Mouse (Mus musculus) spleen, adult 2 months (tissue): ENCODE data around the gene Pgrmc2. TPM values are rescaled to one million over a fixed set of nuclear protein-coding genes. Genes with fewer than 3 reads are reported as not detected.
A peak's percentile ranks its signal among the peaks of the same experiment; 100 is the strongest.

ENCODE experiments used
- DNase-seq, 2 experiments: peaks; one replicate each; pipeline versions ENCODE4 v3.0.0 to v3.0.0-alpha.2; 2012 to 2021; ENCODE audit warnings: low spot score in 2 of 2, low read depth in 1 of 2
- H3K27ac ChIP-seq: fragments of 200-500 bp; 2 replicates; pipeline ENCODE4 v1.5.1; 2012; ENCODE audit warnings: low read length, inconsistent platforms; ENCODE audit not compliant: insufficient read depth
- H3K27me3 ChIP-seq: fragments of 200-500 bp; 2 replicates; pipeline ENCODE4 v1.6.1; 2012; ENCODE audit warnings: mild to moderate bottlenecking, moderate library complexity, low read length, inconsistent platforms; ENCODE audit not compliant: control insufficient read depth, insufficient read depth
- H3K36me3 ChIP-seq: fragments of 200-500 bp; 2 replicates; pipeline ENCODE4 v1.6.1; 2012; ENCODE audit warnings: mild to moderate bottlenecking, low read length, inconsistent platforms; ENCODE audit not compliant: control insufficient read depth, insufficient read depth
- H3K4me1 ChIP-seq: fragments of 200-500 bp; 2 replicates; pipeline ENCODE4 v1.6.1; 2011; ENCODE audit warnings: inconsistent platforms; ENCODE audit not compliant: control insufficient read depth, insufficient read depth, insufficient read length
- H3K4me3 ChIP-seq: fragments of 200-500 bp; 2 replicates; pipeline ENCODE4 v1.5.1; 2011; ENCODE audit warnings: mild to moderate bottlenecking, inconsistent platforms; ENCODE audit not compliant: insufficient read depth, insufficient read length; ENCODE audit errors: extremely low read depth
- CTCF ChIP-seq: fragments of 200-500 bp; IDR thresholded peaks from 2 replicates; pipeline ENCODE4 v1.5.1; 2011; ENCODE audit warnings: mild to moderate bottlenecking, inconsistent platforms; ENCODE audit not compliant: insufficient read depth, insufficient read length, insufficient replicate concordance; ENCODE audit errors: extremely low read depth
- POLR2A ChIP-seq: fragments of 200-500 bp; IDR thresholded peaks from 2 replicates; pipeline ENCODE4 v1.6.1; 2011; ENCODE audit warnings: low read depth, low read length, inconsistent platforms
- WGBS: fragments of 180-500 bp; shearing (Covaris S2); methylation state at CpG from one replicate; pipeline ENCODE4 v1.1.7; 2018; 5-methylcytosine and 5-hydroxymethylcytosine counted together
- polyA plus RNA-seq: library from polyadenylated mRNA; depleted of rRNA; stranded (reverse); fragments of >200 nt; gene quantifications from 2 replicates; pipeline ENCODE4 v1.2.3, GENCODE M21; 2012; rRNA removed

The Pgrmc2 gene
- polyA plus RNA-seq: 9.2 and 9.9 TPM in 2 replicates

DNA sequence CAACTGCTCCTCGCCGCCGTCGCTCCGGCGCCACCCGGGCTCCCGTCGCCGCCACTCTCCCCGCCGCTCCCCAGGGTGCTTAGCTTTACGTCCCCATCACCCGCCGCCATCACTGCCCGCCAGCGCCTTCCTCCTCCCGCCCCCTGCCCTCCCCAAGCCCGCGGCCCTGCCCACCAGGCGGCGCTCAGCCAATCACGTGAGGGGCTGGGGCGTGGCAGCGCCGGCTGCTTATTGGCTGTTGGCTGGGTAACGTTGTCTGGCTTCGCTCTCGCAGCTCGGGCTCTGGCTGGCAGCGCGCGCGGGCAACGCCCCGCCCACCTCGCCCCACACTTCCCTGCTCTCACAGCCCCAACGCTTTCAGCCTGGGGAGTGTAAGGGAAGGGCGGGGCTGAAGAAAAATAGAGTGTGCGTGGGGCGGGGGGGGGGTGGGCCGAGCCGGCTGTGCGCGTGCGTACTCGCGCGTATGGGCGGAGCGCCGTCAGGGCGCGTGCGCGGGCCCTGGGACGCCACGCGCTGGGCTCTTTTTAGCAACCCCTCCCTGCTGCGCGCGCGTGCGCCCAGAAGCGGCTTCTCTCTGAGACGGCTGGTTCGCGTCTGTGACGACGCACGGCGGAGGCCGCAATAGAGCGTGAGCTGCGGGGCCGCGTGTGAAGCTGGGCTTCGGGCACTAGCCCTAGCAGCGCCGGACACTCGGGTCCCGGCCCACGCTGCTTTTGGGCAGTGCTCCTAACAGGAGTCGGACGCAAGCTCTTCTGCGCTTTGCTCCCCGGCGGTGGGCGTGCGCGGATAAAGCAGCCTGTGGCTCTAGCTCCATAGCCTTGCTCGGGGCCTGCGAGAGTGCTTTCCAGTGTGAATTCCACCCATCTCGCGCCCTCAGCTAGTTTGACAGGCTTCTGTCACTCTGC lies at the start of gene Pgrmc2:
Pgrmc2 (minus strand) TSS at position 162 of the 905 bp plus-strand sequence.
- no peak for TF ChIP-seq CTCF
- TF ChIP-seq POLR2A: peak; percentile 68
- Histone ChIP-seq H3K4me1 (peaks cover 4% of the 10 kb centered on the region; the same call in 1 of the 2 replicates), H3K27ac (peak within 1 kb of the TSS; percentile 80), H3K4me3 (peak within 1 kb of the TSS; percentile 96), H3K27me3 (no peaks in the 10 kb centered on the region; the same call in 1 of the 2 replicates), H3K36me3 (no peaks in the 10 kb centered on the region)
- DNase-seq: peak; percentile 95 to 98
- WGBS: under 1% methylated on average over 92 of the region's 95 CpGs

DNA sequence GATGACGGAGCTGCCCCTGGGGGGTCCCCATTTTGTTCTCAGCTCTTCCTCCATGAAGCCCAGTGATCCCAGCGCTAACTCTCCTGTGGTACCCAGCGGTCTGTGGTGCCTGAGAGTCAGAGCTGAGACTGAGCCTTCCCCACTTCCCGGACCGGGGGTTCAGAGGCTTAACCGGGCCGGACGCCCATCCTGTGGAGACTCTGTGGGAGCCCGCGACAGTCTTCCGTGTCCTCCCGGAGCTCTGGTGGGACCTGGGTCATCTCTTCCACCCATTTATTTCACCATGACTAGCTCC lies 41.1 kb upstream of the Pgrmc2 start:
- H3K36me3 ChIP-seq: no peaks in the 10 kb centered on the region
- no peak overlapping the region for H3K4me3 ChIP-seq
- 44% methylated on average over 12 of the region's 12 CpGs for WGBS
- TF ChIP-seq CTCF: no peak
- TF ChIP-seq POLR2A: no peak
- H3K4me1 ChIP-seq: no peaks in the 10 kb centered on the region
- H3K27me3 ChIP-seq: no peaks in the 10 kb centered on the region
- H3K27ac ChIP-seq: no peak overlapping the region
- DNase-seq: no peak

DNA sequence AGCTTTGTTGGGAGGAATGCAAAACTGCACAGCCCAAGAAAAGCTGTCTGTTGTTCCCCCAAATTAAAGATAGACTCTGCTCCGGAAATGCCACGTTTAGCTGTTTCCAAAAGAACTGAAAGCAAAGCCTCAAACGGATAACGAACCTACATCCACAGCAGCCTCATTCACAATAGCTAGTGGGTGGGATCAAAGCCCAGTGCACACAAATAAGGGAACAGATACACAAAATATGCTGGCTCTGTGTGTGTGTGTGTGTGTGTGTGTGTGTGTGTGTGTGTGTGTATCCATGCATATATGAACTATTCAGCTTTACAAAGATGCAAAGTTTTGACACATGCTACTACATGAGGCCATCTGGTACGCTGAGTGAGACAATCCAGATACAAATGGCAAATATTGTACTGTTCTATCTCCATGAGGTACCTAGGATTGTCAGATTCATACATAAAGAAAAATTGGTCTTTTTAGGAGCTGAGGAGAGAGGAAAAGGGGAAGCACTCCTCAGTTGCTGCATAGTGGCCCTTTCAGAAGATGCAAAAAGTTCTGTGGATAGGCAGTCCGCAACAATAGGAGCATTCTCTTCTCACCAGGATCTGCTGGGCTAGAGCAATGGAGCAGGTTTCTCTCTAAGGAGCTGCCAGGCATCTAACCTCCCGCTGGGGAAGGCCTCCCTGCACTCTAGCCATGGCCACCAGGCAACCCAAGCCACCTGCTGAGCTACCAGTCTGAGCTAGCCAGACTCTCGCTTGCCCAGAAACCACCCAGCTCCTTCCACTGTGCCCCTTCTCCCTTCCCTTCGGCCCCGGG lies 40.5 kb upstream of the Pgrmc2 start:
- WGBS: 47% methylated on average over 10 of the region's 10 CpGs
- no peak for DNase-seq
- TF ChIP-seq CTCF: no peak
- no peak for TF ChIP-seq POLR2A

DNA sequence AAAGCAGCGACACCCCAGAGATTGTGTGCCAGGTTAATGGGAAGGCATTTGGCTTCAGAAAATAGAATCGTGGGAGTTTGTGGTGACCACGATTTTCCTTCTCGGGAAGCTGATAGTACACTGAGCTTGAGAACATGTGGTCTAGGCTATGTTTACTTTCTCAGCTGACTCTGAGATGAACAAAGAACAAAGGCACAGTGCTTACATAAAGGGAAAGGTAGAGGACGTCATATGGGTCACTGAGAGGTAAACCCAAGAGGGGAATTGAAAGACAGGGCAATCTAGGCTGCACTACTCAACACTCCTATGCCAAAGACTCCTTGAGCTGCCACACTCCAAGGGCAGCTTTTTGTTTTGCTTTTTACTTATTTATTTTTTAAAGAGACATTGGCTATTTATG lies 35.3 kb upstream of the Pgrmc2 start:
- Histone ChIP-seq H3K27ac (no peak overlapping the region), H3K4me1 (no peaks in the 10 kb centered on the region), H3K36me3 (no peaks in the 10 kb centered on the region), H3K27me3 (no peaks in the 10 kb centered on the region), H3K4me3 (no peak overlapping the region)
- TF ChIP-seq CTCF (no peak), POLR2A (no peak)
- no peak for DNase-seq
- 52% methylated on average over 5 of the region's 5 CpGs for WGBS

More for the DNA sequence above, 40.5 kb upstream of the Pgrmc2 start:
- Histone ChIP-seq H3K4me3 (no peak overlapping the region), H3K4me1 (no peaks in the 10 kb centered on the region), H3K27me3 (no peaks in the 10 kb centered on the region), H3K27ac (no peak overlapping the region), H3K36me3 (no peaks in the 10 kb centered on the region)

- DNase-seq: no peak
- no peak overlapping the region for H3K27ac ChIP-seq
- no peaks in the 10 kb centered on the region for H3K36me3 ChIP-seq
- no peak overlapping the region for H3K4me3 ChIP-seq
- TF ChIP-seq POLR2A: no peak
- TF ChIP-seq CTCF: no peak
- H3K27me3 ChIP-seq: no peaks in the 10 kb centered on the region
- no peaks in the 10 kb centered on the region for H3K4me1 ChIP-seq
These were observed 34.6 kb upstream of the Pgrmc2 start for GRCm38 (mm10) chr3:41117447-41117846.

GRCm38 (mm10) chr3:41113186-41113585 lies 30.3 kb upstream of the Pgrmc2 start:
- Histone ChIP-seq H3K27ac (no peak overlapping the region), H3K36me3 (no peaks in the 10 kb centered on the region), H3K4me1 (no peaks in the 10 kb centered on the region), H3K27me3 (no peaks in the 10 kb centered on the region), H3K4me3 (no peak overlapping the region)
- WGBS: 91% methylated on average over 5 of the region's 5 CpGs
- no peak for TF ChIP-seq POLR2A
- TF ChIP-seq CTCF: no peak
- DNase-seq: no peak
